Mouse (Mus musculus) midbrain, postnatal 0 days (tissue): ENCODE data around the gene Pacsin2. TPM values are rescaled to one million over a fixed set of nuclear protein-coding genes. Genes with fewer than 3 reads are reported as not detected.
"Not testable (repeated sequence)": the region's sequence is repeated elsewhere in the genome, so short reads cannot be mapped to it uniquely, and the experiment has no call there.

ENCODE experiments used
- ATAC-seq: fragments of 200-750 bp; cut with Nextera tagmentation; 2 replicates; pipeline ENCODE4 v1.8.0; 2017; ENCODE audit warnings: moderate number of reproducible peaks, mild to moderate bottlenecking, moderate TSS enrichment, moderate library complexity; ENCODE audit not compliant: low FRiP score
- DNase-seq: peaks from one replicate; pipeline ENCODE4 v3.0.0-alpha.2; 2015; ENCODE audit warnings: low spot score
- H3K27ac ChIP-seq: fragments of 300-500 bp; sonication (generic); 2 replicates; pipeline ENCODE4 v1.5.1; 2014; ENCODE audit warnings: low read depth, mild to moderate bottlenecking, low read length, mixed read lengths
- H3K27me3 ChIP-seq: fragments of 300-500 bp; sonication (generic); 2 replicates; pipeline ENCODE4 v1.6.1; 2014; ENCODE audit warnings: low read length, control low read depth, mixed read lengths; ENCODE audit not compliant: insufficient read depth
- H3K36me3 ChIP-seq: fragments of 300-500 bp; sonication (generic); 2 replicates; pipeline ENCODE4 v1.6.1; 2014; ENCODE audit warnings: low read length, control low read depth, mixed read lengths; ENCODE audit not compliant: insufficient read depth
- H3K4me1 ChIP-seq: fragments of 300-500 bp; sonication (generic); 2 replicates; pipeline ENCODE4 v1.6.1; 2014; ENCODE audit warnings: mild to moderate bottlenecking, control low read depth, antibody characterized with exemption, low read length, mixed read lengths; ENCODE audit not compliant: insufficient read depth
- H3K4me2 ChIP-seq: fragments of 300-500 bp; sonication (generic); 2 replicates; pipeline ENCODE4 v1.6.1; 2014; ENCODE audit warnings: low read depth, mild to moderate bottlenecking, low read length, mixed read lengths; ENCODE audit not compliant: poor library complexity, severe bottlenecking
- H3K4me3 ChIP-seq: fragments of 300-500 bp; sonication (generic); 2 replicates; pipeline ENCODE4 v1.5.1; 2014; ENCODE audit warnings: low read depth, mild to moderate bottlenecking, low read length, moderate library complexity
- H3K9ac ChIP-seq: fragments of 300-500 bp; sonication (generic); replicated peaks from 2 replicates; pipeline ENCODE4 v1.6.1; 2014; ENCODE audit warnings: mild to moderate bottlenecking, low read length, moderate library complexity, mixed read lengths; ENCODE audit not compliant: poor library complexity, severe bottlenecking
- H3K9me3 ChIP-seq: fragments of 300-500 bp; sonication (generic); 2 replicates; pipeline ENCODE4 v1.6.1; 2016; ENCODE audit warnings: low read length, control low read depth
- CTCF ChIP-seq: IDR thresholded peaks from 2 replicates; pipeline ENCODE4 v1.5.1; 2016; ENCODE audit warnings: antibody characterized with exemption, mild to moderate bottlenecking
- WGBS: fragments of 180-500 bp; shearing (Covaris S2); extraction: QIAGEN DNeasy Blood & Tissue Kit; methylation state at CpG from one replicate; pipeline ENCODE4 v1.1.7; 2014; 5-methylcytosine and 5-hydroxymethylcytosine counted together
- polyA plus RNA-seq: library from polyadenylated mRNA; unstranded; fragments of >200 nt; fragmentation: Nextera tagmentation; extraction: Ambion mirVana; gene quantifications from 2 replicates; pipeline ENCODE4 v1.2.1, GENCODE M21; 2015
- total RNA-seq: library from RNA; depleted of rRNA; stranded (reverse); fragments of >200 nt; gene quantifications from 2 replicates; pipeline ENCODE4 v1.2.3, GENCODE M21; 2014

Gene Pacsin2
- total and polyA plus RNA-seq, 2 experiments from 2014 or later: 14.6 to 16.2 TPM

DNA sequence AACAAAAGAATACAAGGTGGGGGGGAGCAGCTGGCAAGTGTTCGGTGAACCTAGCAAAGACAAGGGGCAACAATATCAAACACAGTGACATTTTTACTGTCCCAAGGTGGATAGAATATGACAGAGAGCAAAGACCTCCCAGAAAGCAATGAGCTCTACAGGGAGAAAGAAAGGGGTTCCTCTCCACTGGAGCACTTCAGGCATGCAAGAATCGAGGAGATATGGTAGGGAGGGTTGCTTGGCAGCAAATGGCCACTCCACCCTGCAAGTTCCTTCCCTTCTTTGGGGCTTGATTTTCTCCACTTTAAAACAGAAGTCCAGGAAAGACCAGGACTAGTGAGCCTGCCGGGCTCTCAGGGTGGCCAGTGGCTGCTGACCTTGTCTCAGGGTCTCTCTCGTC lies 1.9 kb upstream of the Pacsin2 start:
- Histone ChIP-seq H3K36me3 (no peaks in the 10 kb centered on the region), H3K4me1 (0 out of 2 replicates have a peak, but pooled peaks cover 3% of the 10 kb centered on the region), H3K4me2 (no peak overlapping the region), H3K4me3 (no peak overlapping the region), H3K9ac (no peak overlapping the region), H3K27me3 (no peaks in the 10 kb centered on the region), H3K9me3 (no peaks in the 10 kb centered on the region), H3K27ac (no peak overlapping the region)
- 80% methylated on average over 4 of the region's 4 CpGs for WGBS
- no peak for DNase-seq
- TF ChIP-seq CTCF: no peak
- no peak for ATAC-seq

DNA sequence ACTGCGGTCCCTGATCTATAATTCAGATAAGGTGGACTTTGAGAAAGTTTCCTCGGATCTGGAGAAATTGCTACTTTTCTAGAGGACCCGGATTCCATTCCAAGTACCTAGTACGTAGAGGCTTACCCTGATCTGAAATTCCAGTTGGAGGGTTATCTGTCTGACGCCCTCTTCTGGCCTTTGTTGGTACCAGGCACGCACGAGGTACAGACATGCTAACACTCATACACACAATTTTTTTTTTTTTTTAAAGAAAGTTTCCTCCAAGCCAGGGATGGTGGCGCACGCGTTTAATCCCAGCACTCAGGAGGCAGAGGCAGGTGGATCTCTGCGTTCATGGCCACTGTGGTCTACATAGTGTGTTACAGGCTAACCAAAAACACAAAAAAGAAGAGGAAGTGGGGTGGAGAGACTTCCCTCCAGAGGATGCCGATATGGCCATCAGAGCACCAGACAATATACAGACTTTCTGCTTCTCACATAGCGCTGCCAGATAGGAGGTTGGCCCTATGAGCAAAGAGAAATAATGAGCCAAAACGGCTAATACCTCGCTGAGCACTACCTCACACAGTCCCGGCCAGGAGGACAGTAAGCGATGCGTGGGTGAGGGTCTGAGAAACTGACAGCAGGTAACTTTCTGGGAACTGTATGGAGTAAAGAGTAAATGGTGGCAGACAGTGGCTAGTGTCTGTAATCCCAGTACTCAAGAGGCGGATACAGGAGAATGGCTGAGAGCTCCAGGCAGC lies 672 bp upstream of the Pacsin2 start:
- no peak overlapping the region for H3K27ac ChIP-seq
- DNase-seq: no peak
- peak; percentile 52 for TF ChIP-seq CTCF
- no peaks in the 10 kb centered on the region for H3K9me3 ChIP-seq
- no peak overlapping the region for H3K9ac ChIP-seq
- H3K27me3 ChIP-seq: no peaks in the 10 kb centered on the region
- 0 out of 2 replicates have a peak, but pooled peaks cover 3% of the 10 kb centered on the region for H3K4me1 ChIP-seq
- H3K4me3 ChIP-seq: peak overlapping the region; percentile 68
- peak; percentile 32; the same call in 1 of the 2 replicates for ATAC-seq
- H3K4me2 ChIP-seq: peak overlapping the region; percentile 84
- no peaks in the 10 kb centered on the region for H3K36me3 ChIP-seq
- 76% methylated on average over 19 of the region's 19 CpGs for WGBS

DNA sequence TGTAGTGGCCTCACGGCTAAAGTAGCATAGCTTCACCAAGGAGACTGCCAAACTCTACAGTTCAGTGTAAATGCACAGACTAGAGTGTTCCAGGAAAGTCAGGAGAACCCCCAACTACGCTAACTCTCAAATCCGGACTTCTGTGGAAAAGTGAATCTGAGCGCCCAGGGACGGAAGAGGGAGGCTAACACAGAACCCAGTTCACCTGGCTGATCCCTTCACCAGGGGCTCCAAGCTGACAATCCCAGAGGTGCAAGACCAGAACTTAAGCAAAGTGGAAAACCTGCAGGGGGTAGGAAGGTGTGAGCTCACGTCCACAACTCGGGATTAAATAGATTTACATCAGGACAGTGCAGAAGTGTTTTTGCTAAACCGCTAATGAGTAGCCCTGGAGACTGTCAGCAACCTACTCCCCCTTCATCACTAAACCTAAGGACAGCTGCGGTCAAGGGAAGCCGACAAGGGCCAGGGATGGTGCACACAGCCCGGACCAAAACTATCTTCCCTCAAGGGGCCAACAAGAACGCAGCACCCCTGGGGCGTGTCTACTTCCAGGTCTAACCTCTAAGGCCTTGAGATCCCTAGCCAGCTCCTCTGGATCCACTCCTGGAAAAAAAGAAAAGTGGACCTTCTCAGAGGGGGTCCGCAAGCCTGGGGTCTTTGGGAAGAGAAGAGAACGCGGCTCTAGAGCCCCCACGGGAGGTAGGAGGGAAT lies 880 bp downstream of the Pacsin2 start:
- H3K4me1 ChIP-seq: no peaks in the 10 kb centered on the region
- H3K27ac ChIP-seq: no peak overlapping the region
- ATAC-seq (no peak), DNase-seq (no peak)
- peak overlapping the region; percentile 68 for H3K4me3 ChIP-seq
- peak overlapping the region; percentile 60; the same call in 1 of the 2 replicates for H3K9ac ChIP-seq
- 10% methylated on average over 17 of the region's 17 CpGs for WGBS
- H3K36me3 ChIP-seq: no peaks in the 10 kb centered on the region
- no peak for TF ChIP-seq CTCF
- H3K9me3 ChIP-seq: no peaks in the 10 kb centered on the region
- peak overlapping the region; percentile 84 for H3K4me2 ChIP-seq
- H3K27me3 ChIP-seq: no peaks in the 10 kb centered on the region

DNA sequence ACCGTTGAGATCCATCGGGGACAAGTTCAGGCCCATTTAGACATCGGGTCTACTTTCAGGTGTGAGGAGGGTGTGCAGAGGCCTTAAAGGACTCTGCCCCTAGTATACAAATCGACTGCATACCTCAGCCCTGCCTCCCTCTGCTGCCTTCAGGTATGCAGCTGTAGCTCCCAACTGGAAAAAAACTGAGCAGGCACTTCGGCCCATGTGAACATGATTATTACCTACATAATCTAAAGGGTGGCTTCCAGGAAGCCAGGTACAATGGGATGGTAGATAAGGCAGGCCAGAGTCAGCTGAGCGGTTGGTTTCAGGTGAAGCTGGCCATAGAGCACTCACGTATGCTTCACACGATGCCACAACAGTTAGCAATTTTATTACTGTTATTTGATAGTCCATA lies 2.1 kb downstream of the Pacsin2 start:
- not testable (repeated sequence) for H3K9ac ChIP-seq, H3K4me1 ChIP-seq, H3K36me3 ChIP-seq, ATAC-seq, H3K4me2 ChIP-seq, H3K27me3 ChIP-seq, H3K4me3 ChIP-seq, DNase-seq, H3K9me3 ChIP-seq, H3K27ac ChIP-seq
- 95% methylated on average over 7 of the region's 8 CpGs for WGBS

DNA sequence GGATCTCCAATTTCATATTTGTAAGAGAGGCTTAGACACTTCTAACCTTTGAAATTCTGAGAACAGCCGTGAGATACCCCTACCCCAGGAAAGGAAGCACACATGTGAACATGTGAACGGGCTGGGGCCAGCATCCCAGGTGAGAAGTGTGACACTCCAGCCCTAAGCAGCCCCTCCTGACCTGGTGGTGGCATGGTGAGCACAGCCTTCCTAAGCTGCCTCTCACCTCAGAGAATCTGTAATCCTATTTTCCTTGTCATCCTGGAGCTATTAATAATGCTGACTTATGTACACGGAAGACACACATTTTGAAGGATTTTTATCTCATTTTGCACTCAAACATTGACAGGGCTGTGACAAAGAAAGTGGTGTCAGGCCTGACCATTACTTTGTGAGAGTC lies 3.5 kb downstream of the Pacsin2 start:
- H3K9me3 ChIP-seq: no peaks in the 10 kb centered on the region
- no peak for DNase-seq

DNA sequence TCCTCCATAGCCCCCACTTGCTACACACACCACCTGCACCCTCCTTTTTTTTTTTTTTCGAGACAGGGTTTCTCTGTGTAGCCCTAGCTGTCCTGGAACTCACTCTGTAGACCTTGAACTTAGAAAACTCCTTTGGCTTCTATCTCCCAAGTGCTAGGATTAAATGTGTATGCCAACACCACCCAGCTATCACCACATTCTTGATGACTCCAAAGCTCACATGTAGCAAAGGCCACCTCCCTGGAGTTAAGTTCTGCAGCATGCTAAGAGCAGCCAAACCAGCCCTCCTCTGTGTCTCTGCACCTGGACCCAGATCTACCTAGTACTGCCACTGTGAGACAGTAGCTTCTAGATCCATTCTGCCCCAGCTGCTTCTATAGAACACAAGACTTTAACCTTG lies 6.9 kb downstream of the Pacsin2 start:
- no peak for DNase-seq

More for the DNA sequence above, 3.5 kb downstream of the Pacsin2 start:
- Histone ChIP-seq H3K27ac (no peak overlapping the region), H3K27me3 (no peaks in the 10 kb centered on the region), H3K4me2 (no peak overlapping the region), H3K9ac (no peak overlapping the region), H3K4me3 (no peak overlapping the region), H3K36me3 (no peaks in the 10 kb centered on the region), H3K4me1 (no peaks in the 10 kb centered on the region)
- no peak for TF ChIP-seq CTCF
- no peak for ATAC-seq
- 80% methylated on average over 3 of the region's 3 CpGs for WGBS

More for the DNA sequence above, 6.9 kb downstream of the Pacsin2 start:
- Histone ChIP-seq H3K4me3 (no peak overlapping the region), H3K27me3 (no peaks in the 10 kb centered on the region), H3K27ac (no peak overlapping the region), H3K4me2 (no peak overlapping the region), H3K9ac (no peak overlapping the region), H3K4me1 (no peaks in the 10 kb centered on the region), H3K36me3 (no peaks in the 10 kb centered on the region), H3K9me3 (no peaks in the 10 kb centered on the region)
- no peak for TF ChIP-seq CTCF
- ATAC-seq: no peak
- WGBS: 87% methylated on average over 1 of the region's 1 CpGs
